Mouse (Mus musculus) layer of hippocampus, adult 9-10 months (tissue): ENCODE measurements at regions not wholly inside any gene's neighbourhood (a gene's known extent, or its start where the extent isn't known, plus 50 kb on each side); places are given as distances from the start of the nearest gene placed in this dataset.

Experiments used
- DNase-seq: peaks from one replicate; pipeline ENCODE4 v3.0.0; 2022; ENCODE audit warnings: low spot score

DNA sequence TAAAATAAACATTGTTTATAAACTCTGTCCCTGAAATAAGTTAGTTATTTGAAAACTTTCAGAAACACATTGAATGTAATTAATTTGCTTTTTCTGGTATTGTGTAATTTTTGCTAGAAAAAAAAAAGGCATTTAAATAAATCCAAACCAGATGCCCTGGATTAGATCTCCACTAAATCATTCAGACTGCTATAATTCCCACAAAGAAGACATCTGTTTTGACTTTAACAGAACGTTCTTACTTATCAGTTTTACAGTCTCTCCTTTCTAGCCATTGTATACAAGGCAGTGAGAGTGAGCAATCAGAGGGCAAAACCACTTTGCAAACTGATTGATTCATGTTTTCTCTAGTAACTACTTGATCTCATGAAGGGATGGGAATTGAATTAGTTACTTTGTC is 478.8 kb downstream of the Slitrk6 start:
- no peak for DNase-seq

DNA sequence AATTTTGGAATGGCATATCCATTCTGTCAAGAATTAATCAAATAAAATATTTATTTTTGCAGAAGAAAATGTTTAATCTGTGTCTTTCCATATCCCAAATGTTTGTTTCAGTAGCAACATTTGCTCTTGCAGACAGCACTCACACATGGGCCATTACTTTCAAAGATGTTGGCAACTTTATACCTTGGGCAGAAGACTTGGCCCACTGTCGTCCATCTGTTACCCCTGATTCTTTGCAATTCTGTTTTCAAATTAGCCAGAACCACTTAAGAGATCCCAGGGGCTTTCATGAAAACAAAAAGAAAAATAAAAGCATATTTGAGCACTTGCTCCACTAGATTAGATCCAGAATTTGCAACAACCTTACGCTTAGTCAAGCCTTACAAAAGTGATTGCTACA is 483.7 kb downstream of the Slitrk6 start:
- no peak for DNase-seq

DNA sequence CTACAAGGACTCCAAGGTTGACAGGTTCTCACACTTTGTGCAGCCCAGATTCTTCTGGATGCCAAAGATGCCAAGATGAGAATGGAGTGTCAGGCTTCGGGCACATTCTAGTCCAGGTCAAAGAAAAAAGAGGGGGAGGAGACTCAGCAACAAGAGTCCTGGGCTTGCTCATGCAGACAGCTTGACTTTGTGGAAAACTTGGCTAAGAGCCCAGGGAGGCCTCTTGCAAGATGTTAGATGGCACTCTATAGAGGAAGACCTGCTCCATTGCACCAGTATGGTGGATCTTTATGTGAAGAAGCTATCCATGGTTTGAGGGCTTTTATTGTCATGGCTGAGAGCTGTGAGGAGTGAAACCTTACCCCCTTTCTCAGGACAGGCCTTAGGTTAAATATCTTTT is 510.5 kb downstream of the Slitrk6 start:
- no peak for DNase-seq

DNA sequence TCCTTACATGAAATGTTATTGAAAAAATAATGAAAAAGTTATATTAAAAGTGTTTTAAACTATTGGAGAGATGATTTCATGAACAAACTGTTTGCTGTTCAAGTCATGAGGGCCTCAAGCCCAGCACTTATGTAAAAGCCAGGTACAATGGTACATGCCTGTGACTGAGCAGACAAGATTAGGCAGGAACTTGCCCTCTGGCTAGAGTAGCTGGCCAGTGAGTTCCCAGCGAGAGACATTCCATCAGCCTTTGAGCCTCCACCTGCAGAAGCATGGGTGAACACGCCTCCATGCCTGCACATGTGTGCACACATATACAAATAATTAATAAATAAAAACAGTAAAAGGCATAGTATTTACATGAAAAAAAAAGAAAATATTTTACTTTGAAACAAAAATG is 511.4 kb downstream of the Slitrk6 start:
- DNase-seq, result no peak

DNA sequence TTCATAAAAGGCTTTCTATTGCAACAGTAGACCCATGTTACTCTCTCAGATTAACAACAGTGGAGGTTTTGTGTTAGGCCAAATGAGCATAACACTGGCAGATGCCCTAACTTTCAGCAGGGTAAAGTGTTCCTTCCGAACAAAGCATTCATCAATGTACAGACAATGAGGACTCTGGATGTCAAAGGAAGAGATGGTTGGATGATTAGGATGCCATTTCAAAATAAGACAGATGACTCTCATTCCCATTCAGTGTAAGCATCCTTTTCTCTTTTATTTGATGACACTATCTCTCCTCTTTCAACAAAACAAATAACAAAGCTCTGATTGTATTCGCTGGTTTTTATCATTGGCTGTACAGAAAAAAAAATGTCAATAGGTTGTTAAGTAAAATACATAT is 516.1 kb downstream of the Slitrk6 start:
- DNase-seq, result no peak

DNA sequence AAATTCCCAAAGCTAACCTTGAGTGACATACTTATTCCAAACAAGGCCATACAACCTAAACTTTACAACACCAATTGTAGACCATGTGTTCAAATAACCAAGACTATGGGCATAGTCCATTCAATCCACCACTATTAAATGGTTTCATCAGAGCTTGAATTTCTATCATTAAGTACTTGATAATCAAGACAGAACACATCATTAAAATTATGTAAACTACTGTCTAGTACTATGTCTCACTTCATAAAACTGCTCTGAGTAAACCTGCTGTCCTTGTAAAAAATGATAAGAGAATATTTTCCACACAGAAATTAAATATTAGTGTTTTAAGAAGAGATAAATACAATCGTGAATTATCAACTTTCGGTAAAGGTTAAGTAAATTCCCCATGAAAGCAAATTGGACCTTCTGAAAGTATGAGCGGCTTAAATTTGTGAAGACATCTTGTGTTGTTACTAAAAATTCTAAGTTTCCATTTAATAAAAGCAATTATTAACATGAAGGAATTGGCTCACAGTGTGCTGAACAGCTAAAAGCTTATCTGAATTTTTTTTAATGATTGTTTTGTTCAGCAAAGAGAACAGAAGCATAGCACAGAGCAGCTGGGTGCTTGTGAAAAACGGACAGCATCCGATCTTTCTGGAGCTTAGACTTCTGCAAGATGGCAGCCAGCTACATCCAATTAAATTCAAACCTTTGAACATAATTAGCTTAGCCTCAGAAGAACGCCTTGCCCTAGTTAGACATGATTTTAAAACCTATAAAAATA is 530.1 kb downstream of the Slitrk6 start:
- no peak for DNase-seq

DNA sequence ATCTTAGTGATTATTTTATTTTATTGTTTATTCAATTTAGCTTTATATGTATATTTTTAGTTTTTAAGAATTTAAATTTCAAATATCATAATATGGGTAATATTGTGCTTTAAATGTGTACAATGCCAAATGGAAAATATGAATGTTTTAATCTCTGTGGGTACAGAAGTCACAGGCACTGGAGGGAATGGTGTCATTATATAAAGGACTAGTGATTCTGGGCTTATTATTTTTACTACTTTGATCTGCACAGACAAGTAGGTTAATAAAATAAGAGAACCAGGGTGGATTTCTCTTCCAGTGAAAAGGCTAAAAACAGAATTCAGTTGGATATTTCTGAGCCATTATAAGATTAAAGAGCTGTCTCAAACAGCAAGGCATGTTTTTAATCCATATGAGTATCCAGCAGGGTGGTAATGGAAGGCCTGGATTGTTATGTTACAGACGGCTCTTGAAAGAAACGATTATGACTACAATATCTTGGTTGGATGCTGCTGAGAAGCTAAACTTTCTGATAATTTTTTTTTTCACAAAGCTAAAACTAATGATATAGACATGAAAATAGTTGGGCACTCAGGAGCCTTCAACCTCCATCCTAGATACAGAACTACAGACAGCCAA is 563.9 kb downstream of the Slitrk6 start:
- DNase-seq, result no peak

DNA sequence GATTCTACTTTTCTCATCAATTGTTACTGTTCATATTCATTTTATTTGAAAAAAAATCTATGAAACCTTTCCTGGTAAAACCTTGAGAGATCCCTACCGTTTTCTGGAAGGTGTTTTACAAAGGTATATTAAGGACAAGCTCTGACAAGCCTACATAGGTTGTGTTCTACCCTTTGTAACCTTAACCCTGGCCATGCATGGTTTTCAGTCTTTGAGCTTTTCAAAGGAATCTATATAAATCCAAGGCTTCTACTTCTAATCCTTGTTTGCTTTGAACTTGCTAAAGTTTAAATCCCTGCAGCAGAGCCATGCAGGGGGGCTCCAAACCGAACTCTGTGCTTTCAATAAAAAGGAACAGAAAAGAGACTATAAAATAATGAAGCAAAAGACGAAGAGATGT is 564.5 kb downstream of the Slitrk6 start:
- DNase-seq, result no peak

DNA sequence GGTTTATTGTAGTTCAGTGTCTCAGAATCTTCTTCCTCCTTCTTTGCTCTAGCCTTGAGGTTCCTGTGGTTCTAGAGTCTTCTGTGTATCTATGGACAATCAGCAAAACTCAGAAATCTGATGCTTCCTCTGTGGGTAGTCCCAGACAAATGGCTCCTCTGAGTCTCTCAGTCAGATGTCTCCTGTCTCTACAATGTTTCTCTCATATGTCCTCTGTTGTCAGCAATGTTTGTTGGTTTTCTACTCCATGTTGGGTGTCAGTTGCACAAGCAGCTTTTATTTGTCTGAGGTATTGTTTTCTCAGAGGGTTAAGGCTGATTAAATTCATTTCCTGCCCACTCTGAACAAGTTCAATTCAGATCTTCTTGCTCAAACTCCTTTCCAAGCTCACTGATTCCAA is 575.8 kb downstream of the Slitrk6 start:
- DNase-seq, result no peak

DNA sequence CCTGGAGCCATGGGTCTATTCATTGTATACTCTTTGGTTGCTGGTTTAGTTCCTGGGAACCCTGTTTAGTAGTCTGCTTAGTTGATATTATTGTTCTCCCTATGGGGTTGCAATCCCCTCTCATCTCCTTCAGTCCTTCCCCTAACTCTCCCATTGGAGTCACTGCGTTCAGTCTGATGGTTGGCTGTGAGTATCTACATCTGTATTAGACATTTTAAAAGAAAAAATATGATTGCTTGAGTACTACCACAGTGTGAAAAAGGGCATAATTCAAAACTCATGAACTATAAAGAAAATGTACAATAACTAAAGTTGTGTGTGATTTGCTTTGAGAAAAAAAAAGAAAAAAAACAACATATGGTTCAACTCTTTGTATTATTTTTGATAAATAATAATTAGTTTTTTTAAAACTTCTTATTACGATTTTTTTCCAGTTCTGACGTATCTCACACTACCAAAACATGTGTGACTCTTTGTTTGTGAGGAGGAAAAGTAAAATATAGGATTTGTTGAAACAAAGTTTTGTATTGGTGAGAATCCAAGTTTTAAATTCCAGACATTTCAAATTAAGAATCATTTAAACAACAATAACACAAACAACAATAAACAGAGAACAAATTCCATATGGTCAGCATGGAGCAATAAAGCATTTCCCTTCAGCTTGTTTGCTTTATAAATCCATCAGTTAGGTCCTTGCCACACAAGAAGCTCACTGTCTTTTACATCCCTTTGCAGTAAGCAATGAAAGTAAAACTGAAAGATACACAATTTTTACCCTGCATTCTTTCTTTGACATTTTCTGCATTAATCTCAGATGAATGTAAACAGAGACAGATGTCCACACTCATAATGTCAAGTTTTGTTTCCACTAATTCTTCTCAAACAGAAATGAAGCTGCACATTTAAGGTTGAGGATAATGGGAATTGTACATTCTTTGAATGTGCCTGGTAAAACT is 583.5 kb downstream of the Slitrk6 start:
- no peak for DNase-seq

DNA sequence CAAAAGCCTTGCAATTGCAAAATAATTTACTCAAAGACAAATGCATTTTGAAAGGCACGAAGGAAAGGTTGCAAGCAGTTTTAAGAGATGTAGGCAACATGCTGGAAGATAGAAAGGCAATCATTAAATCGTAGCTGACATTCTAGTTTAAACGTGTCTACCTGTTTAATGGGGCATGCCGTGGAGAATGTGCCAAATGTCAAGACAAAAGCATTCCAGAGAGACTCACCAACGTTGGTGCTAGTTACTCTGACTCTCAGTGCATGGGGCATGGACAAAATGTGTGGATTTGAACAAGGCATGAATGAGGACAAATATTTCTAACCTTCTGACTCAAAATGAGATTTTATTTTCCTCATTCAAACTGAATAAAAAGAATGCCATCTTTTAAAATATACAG is 586.3 kb downstream of the Slitrk6 start:
- no peak for DNase-seq

DNA sequence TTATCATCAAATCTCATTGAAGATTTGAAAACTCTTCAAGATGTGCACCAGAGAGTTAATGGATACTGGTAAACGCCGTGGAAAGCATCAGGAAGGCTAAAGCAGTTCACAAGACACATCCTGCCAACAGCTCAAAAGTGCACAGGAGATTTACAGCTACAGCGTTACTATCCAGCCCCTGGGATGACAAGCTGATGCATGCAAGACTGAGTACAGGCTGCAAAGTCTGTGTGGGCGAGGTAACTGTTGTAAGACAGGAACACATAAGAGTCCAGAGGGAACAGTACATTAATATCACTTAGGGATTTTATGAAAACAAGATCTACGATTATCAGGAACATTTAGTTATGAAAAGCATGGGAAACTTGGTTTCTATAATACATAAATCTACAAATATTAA is 626.7 kb downstream of the Slitrk6 start:
- no peak for DNase-seq

DNA sequence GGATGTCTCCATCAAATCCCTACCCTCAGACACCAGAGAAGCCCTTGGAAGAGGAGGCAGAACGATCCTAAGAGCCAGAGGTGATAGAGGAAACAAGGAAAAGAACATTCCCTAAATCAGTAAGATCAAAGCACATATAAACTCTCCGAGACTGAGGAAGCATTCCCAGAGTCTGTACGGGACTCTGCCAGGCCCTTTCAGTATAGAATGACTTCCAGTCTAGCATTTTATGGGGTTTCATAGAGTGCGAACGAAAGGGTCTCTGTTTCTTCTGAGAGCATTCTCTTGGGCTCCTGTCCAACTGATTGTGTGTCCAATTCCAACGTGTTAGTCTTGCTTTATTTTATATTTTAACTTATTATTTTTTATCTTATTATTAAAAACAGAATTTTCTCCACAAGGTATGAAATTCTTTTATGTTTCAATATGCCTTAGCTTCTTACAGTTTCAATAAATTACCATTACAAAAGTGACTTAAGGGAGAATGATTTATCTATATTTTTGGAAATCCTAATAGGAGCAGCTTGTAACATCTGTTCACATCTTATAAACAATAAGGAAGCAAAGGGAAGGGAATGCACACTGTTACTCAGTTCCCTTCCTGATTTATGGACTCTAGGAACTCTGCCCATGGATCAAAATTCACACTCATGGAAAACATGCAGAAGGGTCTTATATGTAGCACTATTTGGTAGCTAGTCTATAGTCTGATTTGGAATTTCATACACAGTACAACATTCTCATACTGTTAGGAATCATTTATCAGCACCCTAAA is 628.8 kb downstream of the Slitrk6 start:
- no peak for DNase-seq

DNA sequence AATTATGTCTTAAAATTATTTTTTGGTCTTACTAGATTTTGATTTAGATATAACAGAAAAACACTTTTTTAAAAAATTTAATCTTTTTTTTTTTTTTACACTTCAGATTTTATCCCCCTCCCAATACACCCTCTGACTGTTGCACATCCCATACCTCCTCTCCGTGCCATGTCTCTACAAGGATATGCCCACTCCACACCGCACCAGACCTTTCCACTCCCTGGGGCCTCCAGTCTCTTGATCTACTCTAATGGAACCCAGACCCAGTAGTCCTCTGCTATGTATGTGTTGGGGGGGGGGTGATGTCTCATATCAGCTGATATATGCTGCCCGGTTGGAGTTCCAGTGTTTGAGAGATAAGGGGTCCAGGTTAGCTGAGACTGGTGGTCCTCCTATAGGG is 632.2 kb downstream of the Slitrk6 start:
- no peak for DNase-seq

DNA sequence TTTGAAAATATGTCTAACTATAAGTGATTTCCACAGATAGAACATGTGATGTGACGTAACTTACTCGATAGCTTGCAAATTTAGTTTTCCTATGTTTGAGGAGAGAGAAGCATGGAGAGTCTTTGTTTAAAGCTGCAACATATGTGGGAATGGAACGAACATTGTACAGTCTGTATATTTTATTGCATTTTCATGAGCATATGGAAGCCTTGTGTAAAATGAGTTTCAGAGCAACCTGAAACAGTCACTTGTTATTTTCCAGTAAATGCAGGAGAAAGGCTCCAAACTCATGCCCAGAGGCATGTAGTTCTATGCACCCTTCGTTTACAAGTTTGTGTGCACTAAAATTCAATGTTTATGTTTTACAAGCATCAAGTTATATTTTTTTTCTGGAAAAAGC is 639.4 kb downstream of the Slitrk6 start:
- DNase-seq, result no peak

DNA sequence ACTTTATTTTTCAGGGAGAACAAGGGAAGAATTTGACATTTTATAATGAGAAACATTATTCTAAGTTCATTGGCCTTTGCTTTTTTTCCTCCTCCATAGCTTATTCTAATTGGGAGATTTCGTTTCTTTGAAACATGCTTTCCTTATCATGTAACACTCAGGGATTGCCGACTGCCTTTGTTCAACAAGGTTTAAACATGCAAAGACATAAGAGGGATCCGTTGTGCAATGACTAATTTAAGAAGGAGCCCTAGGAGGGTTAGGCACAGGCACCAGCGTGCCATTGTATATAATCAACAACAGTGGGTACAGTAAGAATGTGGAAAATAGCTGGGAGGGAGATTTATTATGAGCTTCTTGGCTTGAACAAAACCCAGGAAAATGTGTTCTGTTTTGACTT is 654.1 kb downstream of the Slitrk6 start:
- no peak for DNase-seq

DNA sequence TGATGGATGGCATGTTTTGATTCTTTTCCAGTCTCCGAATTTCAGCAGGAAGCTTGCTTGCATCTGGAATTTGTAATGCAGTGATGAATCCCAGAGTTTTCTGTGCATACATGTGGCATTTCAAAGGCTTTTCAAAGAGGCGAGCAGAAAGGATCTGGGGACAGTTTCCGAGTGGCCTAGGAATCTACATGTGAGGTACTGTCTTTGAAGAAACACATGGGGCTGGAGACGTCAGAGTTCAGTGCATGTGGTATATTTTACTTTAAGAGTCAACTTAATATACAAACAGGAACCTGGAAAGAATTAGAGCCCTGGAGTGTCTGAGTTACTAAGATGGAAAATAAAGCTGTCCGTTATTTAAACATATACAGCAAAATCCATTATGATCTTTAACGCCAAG is 676.6 kb downstream of the Slitrk6 start:
- no peak for DNase-seq

DNA sequence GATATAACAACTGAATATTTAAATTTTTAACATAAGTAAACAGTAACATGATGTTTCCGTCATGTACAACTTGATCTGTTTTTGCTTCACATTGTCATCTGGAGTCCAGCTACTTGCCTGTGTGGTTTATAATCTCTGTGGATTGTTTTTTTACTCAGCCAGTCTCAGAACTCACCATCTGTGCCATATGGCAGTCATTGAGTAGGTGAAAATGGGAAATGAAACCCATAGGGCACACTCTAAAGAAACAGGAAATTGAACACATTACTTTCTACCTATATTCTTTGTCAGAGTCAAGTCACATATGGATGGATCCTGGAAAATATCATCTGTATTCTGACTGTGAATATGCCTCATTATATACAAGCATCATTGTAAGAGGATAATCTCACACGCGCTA is 707.2 kb downstream of the Slitrk6 start:
- peak; percentile 2 for DNase-seq

DNA sequence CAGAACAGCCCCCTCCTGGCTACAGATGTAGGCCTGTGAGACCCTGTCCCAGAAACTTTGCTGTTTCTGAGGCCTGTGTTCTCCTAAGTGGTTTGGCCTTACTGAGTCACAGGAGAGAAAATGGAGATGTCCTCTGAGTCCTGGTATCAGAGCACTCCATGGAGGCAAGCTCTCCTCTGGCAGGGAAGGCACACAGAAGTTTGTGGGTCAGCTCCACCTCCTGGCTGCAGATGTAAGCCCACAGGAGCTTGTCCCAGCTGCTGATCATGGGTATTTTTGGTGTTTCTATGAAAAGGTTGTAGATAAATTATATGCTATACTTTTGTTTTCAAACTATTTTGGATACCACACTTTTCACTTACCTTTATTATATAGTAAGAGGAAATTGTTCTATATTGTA is 711.7 kb downstream of the Slitrk6 start:
- DNase-seq, result no peak

DNA sequence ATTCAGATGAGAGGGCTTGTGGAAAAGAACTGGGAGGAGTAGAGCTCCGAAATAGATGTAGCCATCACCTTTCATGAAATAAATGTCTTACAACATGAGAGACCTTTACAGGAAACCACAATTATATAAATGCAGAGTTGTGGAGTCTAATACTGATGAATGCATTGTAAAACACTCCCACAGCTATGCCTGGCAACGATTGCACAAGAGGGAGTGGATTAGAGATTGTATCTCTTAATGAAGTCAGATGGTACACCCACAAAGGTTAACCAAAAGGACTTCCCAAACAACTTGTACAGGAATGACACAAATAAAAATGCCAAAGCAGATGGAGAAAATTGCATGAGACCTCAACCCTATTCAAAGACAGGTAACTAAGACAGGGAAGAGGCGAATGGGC is 733.1 kb downstream of the Slitrk6 start:
- DNase-seq, result no peak

DNA sequence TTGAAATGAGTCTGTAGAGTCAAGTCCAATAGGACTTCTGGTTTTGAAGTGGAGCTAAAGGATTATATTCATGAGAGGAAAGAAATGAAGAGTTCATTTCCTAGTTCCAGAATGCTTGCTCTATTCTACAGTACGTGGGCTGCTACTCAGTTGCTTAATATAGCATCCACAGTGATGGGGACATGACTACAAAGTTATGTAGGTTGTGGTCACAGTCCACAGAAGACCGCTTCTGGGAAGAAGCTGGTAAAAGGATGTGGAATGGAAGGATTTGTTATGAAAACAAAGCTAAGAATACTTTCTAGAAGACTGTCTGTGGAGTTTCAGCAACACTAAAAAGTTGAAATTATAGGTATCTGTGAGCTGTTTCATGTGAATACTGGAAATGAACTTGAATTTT is 739.8 kb downstream of the Slitrk6 start:
- no peak for DNase-seq

DNA sequence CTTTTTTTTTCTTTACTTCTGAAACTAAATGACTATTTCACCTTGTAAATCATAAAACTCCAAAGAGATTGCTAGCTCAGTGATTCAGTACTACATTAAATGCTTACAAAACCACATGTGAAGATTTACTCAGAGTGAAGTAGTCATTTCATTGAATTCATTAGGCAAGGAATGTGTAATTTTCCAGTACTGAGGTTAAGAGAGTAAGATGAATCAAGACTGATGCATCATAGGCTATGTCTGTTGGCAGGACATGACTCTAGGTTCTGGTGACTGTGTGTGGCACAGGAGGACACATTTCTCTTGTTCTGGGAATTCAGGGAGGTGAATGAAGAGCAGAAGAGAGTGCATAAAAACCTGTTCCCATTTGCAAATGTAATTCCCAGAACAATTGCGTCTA is 741.7 kb downstream of the Slitrk6 start:
- no peak for DNase-seq
